Mouse (Mus musculus) forebrain, embryonic 13.5 days (tissue): ENCODE data around the gene Shh. TPM values are rescaled to one million over a fixed set of nuclear protein-coding genes. Genes with fewer than 3 reads are reported as not detected.

Experiments
- ATAC-seq: fragments of 200-750 bp; cut with Nextera tagmentation; 2 replicates; pipeline ENCODE4 v1.8.0; 2017
- H3K27ac ChIP-seq: fragments of 300-500 bp; sonication (generic); 2 replicates; pipeline ENCODE4 v1.5.1; 2015; ENCODE audit warnings: inconsistent platforms, mild to moderate bottlenecking, moderate library complexity
- H3K27me3 ChIP-seq: fragments of 300-500 bp; sonication (generic); 2 replicates; pipeline ENCODE4 v1.6.1; 2015; ENCODE audit warnings: mild to moderate bottlenecking, inconsistent platforms
- H3K36me3 ChIP-seq: fragments of 300-500 bp; sonication (generic); 2 replicates; pipeline ENCODE4 v1.6.1; 2015; ENCODE audit warnings: mild to moderate bottlenecking, inconsistent platforms; ENCODE audit not compliant: poor library complexity, severe bottlenecking
- H3K4me1 ChIP-seq: fragments of 300-500 bp; sonication (generic); 2 replicates; pipeline ENCODE4 v1.6.1; 2015; ENCODE audit warnings: inconsistent platforms
- H3K4me2 ChIP-seq: fragments of 300-500 bp; sonication (generic); 2 replicates; pipeline ENCODE4 v1.6.1; 2015; ENCODE audit warnings: inconsistent platforms, mild to moderate bottlenecking, moderate library complexity
- H3K4me3 ChIP-seq: fragments of 300-500 bp; sonication (generic); 2 replicates; pipeline ENCODE4 v1.5.1; 2015; ENCODE audit warnings: mild to moderate bottlenecking, inconsistent platforms
- H3K9ac ChIP-seq: fragments of 300-500 bp; sonication (generic); 2 replicates; pipeline ENCODE4 v1.6.1; 2015; ENCODE audit warnings: mild to moderate bottlenecking, inconsistent platforms
- H3K9me3 ChIP-seq: fragments of 300-500 bp; sonication (generic); replicated peaks from 2 replicates; pipeline ENCODE4 v1.6.1; 2016; ENCODE audit warnings: inconsistent platforms
- WGBS: fragments of 180-500 bp; shearing (Covaris S2); methylation state at CpG from one replicate; pipeline ENCODE4 v1.1.7; 2015; 5-methylcytosine and 5-hydroxymethylcytosine counted together
- polyA plus RNA-seq: library from polyadenylated mRNA; unstranded; fragments of >200 nt; fragmentation: Nextera tagmentation; extraction: Ambion mirVana; gene quantifications from 2 replicates; pipeline ENCODE4 v1.2.1, GENCODE M21; 2015

Gene Shh
- polyA plus RNA-seq, 1 experiment from 2014 or later, result 0.94 TPM

GRCm38 (mm10) chr5:28414076-28414475 lies 53.0 kb downstream of the Shh start:
- H3K27ac ChIP-seq, result no peak overlapping the region
- WGBS, result 92% methylated on average over 3 of the region's 3 CpGs
- H3K4me1 ChIP-seq, result no peaks in the 10 kb centered on the region
- no peak overlapping the region for H3K4me2 ChIP-seq
- no peaks in the 10 kb centered on the region for H3K9me3 ChIP-seq
- ATAC-seq, result no peak
- no peaks in the 10 kb centered on the region for H3K27me3 ChIP-seq
- no peak overlapping the region for H3K4me3 ChIP-seq
- peaks cover 93% of the 10 kb centered on the region for H3K36me3 ChIP-seq
- no peak overlapping the region for H3K9ac ChIP-seq

- peaks cover 94% of the 10 kb centered on the region for H3K36me3 ChIP-seq
- 93% methylated on average over 5 of the region's 5 CpGs for WGBS
- no peak for ATAC-seq
Measured at GRCm38 (mm10) chr5:28413533-28413932, 53.5 kb downstream of the Shh start.

GRCm38 (mm10) chr5:28412006-28412685 lies 54.9 kb downstream of the Shh start:
- H3K9ac ChIP-seq, result no peak overlapping the region
- H3K9me3 ChIP-seq, result no peaks in the 10 kb centered on the region
- no peaks in the 10 kb centered on the region for H3K4me1 ChIP-seq
- no peak overlapping the region for H3K27ac ChIP-seq
- 94% methylated on average over 2 of the region's 2 CpGs for WGBS
- ATAC-seq, result no peak
- H3K27me3 ChIP-seq, result no peaks in the 10 kb centered on the region
- H3K36me3 ChIP-seq, result peaks cover 92% of the 10 kb centered on the region
- H3K4me3 ChIP-seq, result no peak overlapping the region
- no peak overlapping the region for H3K4me2 ChIP-seq

More at GRCm38 (mm10) chr5:28413533-28413932, 53.5 kb downstream of the Shh start:
- H3K27me3 ChIP-seq, result no peaks in the 10 kb centered on the region
- no peaks in the 10 kb centered on the region for H3K9me3 ChIP-seq
- H3K27ac ChIP-seq, result no peak overlapping the region
- H3K4me2 ChIP-seq, result no peak overlapping the region
- H3K9ac ChIP-seq, result no peak overlapping the region
- H3K4me1 ChIP-seq, result no peaks in the 10 kb centered on the region
- no peak overlapping the region for H3K4me3 ChIP-seq

Other genes starting within 250 kb of the Shh start
- 1.7 TPM in 2 replicates for gene Cnpy1, start 221.4 kb downstream of the Shh start, polyA plus RNA-seq
- 20.5 and 21.1 TPM in 2 replicates for gene Rbm33, start 150.1 kb downstream of the Shh start, polyA plus RNA-seq